Mouse (Mus musculus) kidney, adult 8-10 months (tissue): ENCODE measurements around the gene Ascl1.

Source experiments
- DNase-seq, 2 experiments: peaks; one replicate each; pipeline ENCODE4 v3.0.0; 2022

The Ascl1 gene

GRCm38 (mm10) chr10:87484831-87485720 lies 8.4 kb downstream of the Ascl1 start:
- DNase-seq: no peak

GRCm38 (mm10) chr10:87477895-87478294 lies 15.6 kb downstream of the Ascl1 start:
- no peak for DNase-seq

GRCm38 (mm10) chr10:87474971-87475370 lies 18.5 kb downstream of the Ascl1 start:
- no peak for DNase-seq

GRCm38 (mm10) chr10:87473475-87474131 lies 19.9 kb downstream of the Ascl1 start:
- no peak for DNase-seq

DNA sequence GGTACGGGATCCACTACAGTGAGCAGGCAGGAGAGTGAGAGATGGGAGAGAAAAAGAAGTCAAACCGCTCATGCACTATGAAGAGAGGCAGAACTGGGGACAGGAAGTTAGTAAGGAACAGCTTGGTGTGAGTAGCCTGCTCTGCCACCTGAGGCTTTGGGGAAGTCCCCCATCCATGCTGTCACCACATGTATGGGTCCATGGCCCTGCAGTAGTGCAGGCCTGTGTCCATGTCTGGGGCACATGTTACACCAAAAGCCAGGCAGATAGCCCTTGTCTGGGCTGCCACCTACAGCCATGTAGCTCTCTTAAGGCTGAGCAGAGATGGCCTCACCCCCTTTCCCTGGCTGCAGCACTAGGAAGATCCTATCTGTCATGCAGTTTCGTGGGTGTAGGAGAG lies 42.7 kb downstream of the Ascl1 start:
- DNase-seq: no peak

DNA sequence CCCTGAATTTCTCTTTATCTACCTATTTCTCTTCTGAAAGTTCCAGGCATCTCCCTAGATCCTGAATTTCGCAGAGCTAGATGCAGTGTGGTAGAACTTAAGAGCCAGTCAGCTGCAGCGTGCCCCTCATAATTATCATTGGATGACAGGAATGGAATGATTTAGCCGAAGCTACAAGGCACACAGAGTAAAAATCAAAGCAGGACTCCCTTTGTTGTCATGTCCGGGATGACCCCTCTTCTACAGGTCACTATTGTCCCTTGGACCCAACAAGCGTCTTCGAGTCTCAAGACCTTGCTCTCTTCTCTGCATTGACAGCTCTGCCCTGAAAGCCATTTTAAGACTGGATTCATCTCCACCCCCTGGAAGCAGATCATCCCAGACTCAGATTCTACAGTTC lies 44.1 kb downstream of the Ascl1 start:
- no peak for DNase-seq

- no peak for DNase-seq
Observed at GRCm38 (mm10) chr10:87448257-87448656, 45.2 kb downstream of the Ascl1 start.

DNA sequence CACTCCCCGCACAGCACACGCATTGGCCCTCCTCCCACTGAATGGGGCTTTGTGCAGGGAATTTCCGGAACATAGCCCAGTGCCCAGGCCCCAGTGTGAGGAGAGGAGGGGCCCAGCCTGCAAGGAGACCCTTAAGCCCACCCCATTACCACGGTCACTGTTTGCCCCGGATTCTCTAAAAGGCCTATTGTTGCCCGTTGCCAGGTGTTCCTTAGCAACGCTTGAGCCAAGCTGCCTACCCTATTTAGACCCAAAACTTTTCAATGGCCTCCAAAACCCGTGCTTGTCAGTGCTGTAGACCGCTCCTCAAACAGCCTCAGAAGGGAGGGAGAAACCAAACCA lies 45.7 kb downstream of the Ascl1 start:
- no peak for DNase-seq

DNA sequence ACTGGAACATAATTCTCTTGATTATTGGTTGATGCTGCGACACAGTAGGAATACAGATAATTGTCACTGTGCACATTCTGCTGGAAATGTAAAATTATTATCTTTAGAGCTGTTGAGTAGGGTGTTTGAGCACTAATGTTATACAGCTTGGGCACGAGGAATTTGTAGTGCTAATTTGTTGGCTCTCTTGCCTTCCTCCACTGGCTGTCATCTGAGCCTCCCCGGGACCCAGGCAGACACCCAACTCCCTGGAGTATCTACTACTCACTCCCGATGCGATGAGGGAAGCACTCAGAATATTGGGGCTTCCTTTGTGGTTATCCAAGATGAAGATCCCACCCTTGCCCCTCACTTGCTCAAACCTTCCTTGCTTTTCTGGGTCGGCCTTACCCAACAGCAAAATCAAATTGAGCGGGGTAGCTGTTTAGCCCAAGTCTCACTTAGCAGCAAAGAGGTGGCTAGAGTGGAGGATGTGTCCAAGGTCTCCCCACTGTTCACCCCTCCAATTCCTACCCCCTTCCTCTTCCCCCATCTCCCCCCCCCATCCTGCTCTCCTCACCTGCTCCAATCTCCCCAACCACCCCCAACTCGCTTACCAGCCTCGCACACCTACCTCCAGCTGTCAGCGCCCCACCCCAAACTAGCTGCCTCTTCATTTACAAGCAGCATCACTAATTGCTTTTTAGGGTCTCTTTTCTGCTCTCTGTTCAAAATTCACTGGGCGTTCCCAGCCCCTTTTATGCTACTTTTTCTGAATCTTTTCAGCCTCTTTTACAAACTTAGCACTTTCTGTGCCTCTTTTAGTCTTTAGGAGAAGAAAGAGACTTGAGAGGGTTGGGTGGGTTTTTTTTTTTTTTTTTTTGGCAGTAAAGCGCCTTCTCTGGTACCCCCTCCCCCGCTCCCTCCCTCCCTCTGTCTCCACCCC lies 46.4 kb downstream of the Ascl1 start:
- no peak for DNase-seq

DNA sequence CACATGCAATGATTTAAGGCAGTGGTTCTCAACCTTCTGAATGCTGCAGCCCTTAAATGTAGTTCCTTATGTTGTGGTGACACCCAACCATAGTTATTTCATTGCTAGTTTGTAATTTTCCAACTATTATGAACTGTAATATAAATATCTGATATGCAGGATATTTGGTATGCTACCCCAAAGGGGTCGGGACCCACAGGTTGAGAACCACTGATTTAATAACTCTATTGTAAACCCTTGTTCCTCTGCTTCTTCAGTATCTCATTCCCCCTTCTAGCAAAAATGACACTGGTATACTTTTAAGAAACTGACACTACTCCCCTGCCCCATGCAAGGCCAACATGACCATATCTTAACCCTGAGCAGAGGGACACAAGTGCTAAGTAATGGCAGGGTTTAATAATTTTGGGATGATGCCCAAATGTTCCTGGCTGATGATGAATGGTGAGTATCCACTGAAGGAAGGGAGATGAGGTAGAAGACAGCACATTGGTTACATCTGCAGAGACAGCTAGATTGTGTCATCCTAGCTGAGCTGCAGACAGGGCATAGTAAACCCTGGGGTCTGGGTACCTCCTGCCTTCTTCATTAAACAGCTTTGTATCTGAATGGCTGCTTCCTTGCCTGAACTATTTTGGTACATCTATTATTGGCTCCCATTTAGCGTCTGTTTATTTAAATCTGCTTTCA lies 47.2 kb downstream of the Ascl1 start:
- no peak for DNase-seq
